Mouse (Mus musculus) midbrain, embryonic 15.5 days (tissue): ENCODE data around the gene A630023A22Rik. TPM values are rescaled to one million over a fixed set of nuclear protein-coding genes. Genes with fewer than 3 reads are reported as not detected.

Source experiments
- ATAC-seq: fragments of 200-750 bp; cut with Nextera tagmentation; replicated peaks from 2 replicates; pipeline ENCODE4 v1.8.0; 2017; ENCODE audit warnings: moderate TSS enrichment
- H3K27ac ChIP-seq: fragments of 300-500 bp; sonication (generic); 2 replicates; pipeline ENCODE4 v1.5.1; 2015; ENCODE audit warnings: mild to moderate bottlenecking, inconsistent platforms
- H3K27me3 ChIP-seq: fragments of 300-500 bp; sonication (generic); replicated peaks from 2 replicates; pipeline ENCODE4 v1.6.1; 2015; ENCODE audit warnings: inconsistent platforms
- H3K36me3 ChIP-seq: fragments of 300-500 bp; sonication (generic); replicated peaks from 2 replicates; pipeline ENCODE4 v1.6.1; 2015; ENCODE audit warnings: inconsistent platforms
- H3K4me1 ChIP-seq: fragments of 300-500 bp; sonication (generic); 2 replicates; pipeline ENCODE4 v1.6.1; 2015; ENCODE audit warnings: inconsistent platforms
- H3K4me2 ChIP-seq: fragments of 300-500 bp; sonication (generic); 2 replicates; pipeline ENCODE4 v1.6.1; 2015; ENCODE audit warnings: inconsistent platforms, mild to moderate bottlenecking, moderate library complexity
- H3K4me3 ChIP-seq: fragments of 300-500 bp; sonication (generic); 2 replicates; pipeline ENCODE4 v1.5.1; 2015; ENCODE audit warnings: mild to moderate bottlenecking, inconsistent platforms
- H3K9ac ChIP-seq: fragments of 300-500 bp; sonication (generic); 2 replicates; pipeline ENCODE4 v1.6.1; 2015; ENCODE audit warnings: mild to moderate bottlenecking, inconsistent platforms
- H3K9me3 ChIP-seq: fragments of 300-500 bp; sonication (generic); 2 replicates; pipeline ENCODE4 v1.6.1; 2016; ENCODE audit warnings: inconsistent platforms
- WGBS: fragments of 180-500 bp; shearing (Covaris S2); methylation state at CpG from one replicate; pipeline ENCODE4 v1.1.7; 2015; ENCODE audit warnings: mixed read lengths; 5-methylcytosine and 5-hydroxymethylcytosine counted together
- polyA plus RNA-seq: library from polyadenylated mRNA; unstranded; fragments of >200 nt; fragmentation: Nextera tagmentation; extraction: Ambion mirVana; gene quantifications from 2 replicates; pipeline ENCODE4 v1.2.1, GENCODE M21; 2015

A630023A22Rik gene
- polyA plus RNA-seq, 1 experiment from 2014 or later = not detected

GRCm38 (mm10) chr14:34015063-34015462, 87.5 kb downstream of the A630023A22Rik start, which contains the start of gene Gm30083:
Gene Gm30083 (minus strand): TSS chr14:34015182.
- no peak within 1 kb of the TSS for H3K4me2 ChIP-seq
- WGBS = 90% methylated on average over 3 of the region's 3 CpGs
- H3K27ac ChIP-seq = no peak within 1 kb of the TSS
- no peaks in the 10 kb centered on the region for H3K27me3 ChIP-seq
- no peak within 1 kb of the TSS for H3K9ac ChIP-seq
- no peak for ATAC-seq
- H3K4me3 ChIP-seq = no peak within 1 kb of the TSS
- no peaks in the 10 kb centered on the region for H3K4me1 ChIP-seq
- H3K9me3 ChIP-seq = no peaks in the 10 kb centered on the region
- no peaks in the 10 kb centered on the region for H3K36me3 ChIP-seq

GRCm38 (mm10) chr14:34002358-34002757, 100.2 kb downstream of the A630023A22Rik start:
- 96% methylated on average over 5 of the region's 5 CpGs for WGBS
- no peak overlapping the region for H3K4me3 ChIP-seq
- ATAC-seq = no peak
- no peak overlapping the region for H3K9ac ChIP-seq
- no peaks in the 10 kb centered on the region for H3K27me3 ChIP-seq
- H3K36me3 ChIP-seq = no peaks in the 10 kb centered on the region
- no peak overlapping the region for H3K27ac ChIP-seq
- no peaks in the 10 kb centered on the region for H3K9me3 ChIP-seq
- H3K4me2 ChIP-seq = no peak overlapping the region
- H3K4me1 ChIP-seq = no peaks in the 10 kb centered on the region

GRCm38 (mm10) chr14:34001445-34001844, 101.1 kb downstream of the A630023A22Rik start:
- no peak overlapping the region for H3K27ac ChIP-seq
- H3K4me1 ChIP-seq = no peaks in the 10 kb centered on the region
- no peak for ATAC-seq
- H3K9me3 ChIP-seq = no peaks in the 10 kb centered on the region
- H3K4me2 ChIP-seq = no peak overlapping the region
- no peak overlapping the region for H3K9ac ChIP-seq
- no peaks in the 10 kb centered on the region for H3K36me3 ChIP-seq
- no peak overlapping the region for H3K4me3 ChIP-seq
- no peaks in the 10 kb centered on the region for H3K27me3 ChIP-seq

Other genes starting within 250 kb of the A630023A22Rik start
- gene Gdf10, start 179.2 kb downstream of the A630023A22Rik start, polyA plus RNA-seq = 4.3 and 5.2 TPM in 2 replicates
- not detected in 2 replicates for gene Gdf2, start 161.7 kb downstream of the A630023A22Rik start, polyA plus RNA-seq
- 0.10 and 0.17 TPM in 2 replicates for gene Rbp3, start 148.8 kb downstream of the A630023A22Rik start, polyA plus RNA-seq
- 1.3 and 1.5 TPM in 2 replicates for gene Zfp488, start 124.0 kb downstream of the A630023A22Rik start, polyA plus RNA-seq
- gene Gm30083, start 87.6 kb downstream of the A630023A22Rik start, polyA plus RNA-seq = not detected in 2 replicates
- not detected in 2 replicates for gene Gm5460, start 86.0 kb downstream of the A630023A22Rik start, polyA plus RNA-seq
- gene Antxrl, start 50.0 kb downstream of the A630023A22Rik start, polyA plus RNA-seq = not detected in 2 replicates
- 0.13 TPM in 1 of 2 replicates, not detected in the other for gene Anxa8, start 16.8 kb downstream of the A630023A22Rik start, polyA plus RNA-seq
- gene Npy4r, start 49.7 kb upstream of the A630023A22Rik start, polyA plus RNA-seq = 0.15 and 0.17 TPM in 2 replicates
- 9.2 and 9.7 TPM in 2 replicates for gene Gprin2, start 98.9 kb upstream of the A630023A22Rik start, polyA plus RNA-seq
- gene Syt15, start 116.8 kb upstream of the A630023A22Rik start, polyA plus RNA-seq = 0.51 and 0.65 TPM in 2 replicates
- 5.2 and 7.0 TPM in 2 replicates for gene Shld2, start 207.7 kb upstream of the A630023A22Rik start, polyA plus RNA-seq
- 92.5 and 99.2 TPM in 2 replicates for gene Glud1, start 208.0 kb upstream of the A630023A22Rik start, polyA plus RNA-seq